Mouse (Mus musculus) hematopoietic stem cell, adult 5-6 weeks (primary cell): ENCODE results near the gene Gtpbp6. TPM values are rescaled to one million over a fixed set of nuclear protein-coding genes. Genes with fewer than 3 reads are reported as not detected.
A peak's percentile ranks its signal among the peaks of the same experiment; 100 is the strongest.
"Not testable (repeated sequence)": the region's sequence is repeated elsewhere in the genome, so short reads cannot be mapped to it uniquely, and the experiment has no call there.

ENCODE experiments used
- ATAC-seq, 2 experiments: fragments of 125-278 bp in 1 of 2; replicated peaks in 1 of 2; 2 replicates each; pipeline ENCODE4 v1.8.0; 2016 to 2017; ENCODE audit warnings: inconsistent platforms in 2 of 2, mild to moderate bottlenecking in 2 of 2, moderate number of reproducible peaks in 2 of 2, low read depth in 1 of 2, moderate TSS enrichment in 1 of 2; ENCODE audit not compliant: low FRiP score in 2 of 2, poor library complexity in 2 of 2, severe bottlenecking in 2 of 2, insufficient read depth in 1 of 2, low TSS enrichment in 1 of 2
- total RNA-seq: library from RNA; stranded (forward); fragments of 172-1452, 232-1000 nt; gene quantifications from 2 replicates; pipeline ENCODE4 v1.2.3, GENCODE M21; 2017

Gtpbp6 gene
- total RNA-seq, 1 experiment from 2014 or later: 21.9 TPM

DNA sequence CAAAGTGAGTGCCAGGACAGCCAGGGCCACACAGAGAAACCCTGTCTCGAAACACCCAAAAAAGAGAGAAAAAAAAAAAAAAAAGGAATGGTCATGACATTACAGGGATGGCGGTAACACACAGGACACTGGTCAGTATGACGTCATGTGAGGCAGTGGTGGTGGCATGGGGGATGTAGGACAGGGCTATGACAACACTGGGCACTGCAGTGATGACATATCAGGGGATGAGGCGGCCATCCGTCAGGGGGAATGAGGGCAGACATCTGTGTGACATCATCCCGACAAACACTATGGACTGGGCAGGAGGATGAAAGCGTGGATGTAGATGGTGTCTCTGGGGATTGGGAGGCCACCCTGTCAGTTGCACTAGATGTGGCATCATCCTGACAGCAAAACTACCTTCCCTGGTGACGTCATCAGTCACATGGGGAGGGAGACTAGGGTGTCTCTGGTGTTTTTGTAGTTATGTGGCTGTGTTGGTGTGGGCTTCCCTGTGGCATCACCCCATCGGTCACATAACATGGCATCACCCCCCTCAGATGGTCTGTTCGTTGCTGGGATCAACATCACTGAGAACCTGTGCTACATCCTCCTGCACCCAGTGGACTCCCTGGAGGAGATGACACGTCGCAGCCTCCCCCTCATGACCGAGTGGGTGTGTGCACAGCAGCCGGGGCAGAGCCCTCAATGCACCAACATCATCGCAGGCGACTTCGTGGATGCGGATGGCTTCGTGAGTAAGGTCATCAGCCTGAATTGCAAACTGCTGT is 5.0 kb downstream of the Gtpbp6 start:
- no peak for ATAC-seq

DNA sequence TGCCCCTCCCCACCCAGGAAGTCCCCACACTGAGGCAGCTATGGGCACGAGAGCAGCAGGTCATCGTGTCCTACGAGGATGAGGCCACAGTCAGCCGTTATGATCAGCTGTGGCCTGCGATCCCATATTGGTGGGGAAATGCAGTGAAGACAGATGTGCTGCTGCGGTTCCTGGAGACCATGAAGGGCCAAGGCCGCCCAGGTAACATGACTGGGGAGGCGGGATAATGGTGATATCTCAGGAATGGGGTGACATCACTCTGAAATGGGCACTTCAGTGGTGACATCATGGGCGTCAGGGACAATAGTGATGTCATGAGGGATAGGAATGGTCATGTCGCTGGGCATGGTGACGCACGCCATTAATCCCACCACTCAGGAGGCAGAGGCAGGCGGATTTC is 5.6 kb downstream of the Gtpbp6 start:
- no peak for ATAC-seq

DNA sequence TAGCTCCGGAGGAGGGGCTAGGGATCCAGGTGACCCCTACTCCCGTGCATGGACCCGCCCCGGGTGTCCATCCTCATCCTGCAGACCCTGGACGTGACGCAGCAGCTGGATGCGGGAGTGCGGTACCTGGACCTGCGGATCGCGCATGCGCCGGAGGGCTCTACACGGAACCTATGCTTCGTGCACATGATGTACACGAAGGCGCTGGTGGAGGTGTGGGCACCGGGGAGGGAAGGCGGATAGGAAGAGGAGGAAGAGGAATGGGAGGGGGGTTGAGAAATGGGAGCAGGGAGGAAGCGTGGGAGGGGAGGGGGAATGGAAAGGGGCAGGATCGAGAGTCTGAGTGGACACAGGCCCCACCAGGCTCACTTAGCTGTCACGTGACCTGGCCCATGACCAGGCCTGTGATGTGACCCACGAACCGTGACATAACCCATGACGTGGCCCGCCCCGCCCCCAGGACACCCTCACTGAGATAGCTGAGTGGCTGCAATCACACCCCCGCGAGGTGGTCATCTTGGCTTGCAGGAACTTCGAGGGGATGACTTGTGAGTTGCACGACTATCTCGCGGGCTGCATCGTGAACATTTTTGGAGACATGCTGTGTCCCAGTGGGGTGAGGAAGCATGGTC is 6.2 kb downstream of the Gtpbp6 start:
- peak in 1 of 2 experiments; percentile 8; a peak in 1 of 4 replicates for ATAC-seq

DNA sequence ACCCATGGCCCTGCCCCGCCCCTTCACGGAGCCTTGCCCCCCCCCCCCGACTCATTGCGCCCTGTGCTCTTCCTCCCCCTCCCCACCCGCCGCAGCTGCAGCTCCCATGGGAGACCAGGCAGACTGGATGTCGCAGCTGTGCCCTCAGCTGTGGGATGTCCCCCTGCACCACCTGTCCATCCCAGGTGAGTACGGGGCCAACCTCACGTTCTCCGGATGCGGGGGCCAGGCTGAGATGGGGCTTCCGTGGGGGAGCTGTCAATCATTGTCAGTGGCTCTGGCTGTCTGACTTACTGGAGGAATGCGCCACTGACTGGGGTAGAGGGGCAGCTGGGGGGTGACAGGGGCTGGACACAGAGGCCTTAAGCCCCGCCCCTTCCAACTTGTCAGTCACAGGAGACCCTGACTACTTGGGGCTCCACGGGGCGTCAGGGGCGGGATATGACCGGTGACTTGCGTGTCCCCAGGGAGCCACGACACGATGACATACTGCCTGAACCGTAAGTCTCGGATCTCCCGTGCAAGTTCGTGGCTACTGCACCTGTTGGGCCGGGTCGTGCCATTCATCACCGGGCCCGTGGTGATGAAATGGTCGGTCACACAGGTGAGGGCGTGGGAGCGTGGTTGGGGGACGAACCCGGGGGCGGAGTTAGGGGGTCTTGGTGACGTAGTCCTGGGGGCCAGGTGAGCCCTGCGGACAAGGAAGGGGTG is 6.9 kb downstream of the Gtpbp6 start:
- peak; percentile 25 to 51; a peak in 3 of 4 replicates for ATAC-seq

DNA sequence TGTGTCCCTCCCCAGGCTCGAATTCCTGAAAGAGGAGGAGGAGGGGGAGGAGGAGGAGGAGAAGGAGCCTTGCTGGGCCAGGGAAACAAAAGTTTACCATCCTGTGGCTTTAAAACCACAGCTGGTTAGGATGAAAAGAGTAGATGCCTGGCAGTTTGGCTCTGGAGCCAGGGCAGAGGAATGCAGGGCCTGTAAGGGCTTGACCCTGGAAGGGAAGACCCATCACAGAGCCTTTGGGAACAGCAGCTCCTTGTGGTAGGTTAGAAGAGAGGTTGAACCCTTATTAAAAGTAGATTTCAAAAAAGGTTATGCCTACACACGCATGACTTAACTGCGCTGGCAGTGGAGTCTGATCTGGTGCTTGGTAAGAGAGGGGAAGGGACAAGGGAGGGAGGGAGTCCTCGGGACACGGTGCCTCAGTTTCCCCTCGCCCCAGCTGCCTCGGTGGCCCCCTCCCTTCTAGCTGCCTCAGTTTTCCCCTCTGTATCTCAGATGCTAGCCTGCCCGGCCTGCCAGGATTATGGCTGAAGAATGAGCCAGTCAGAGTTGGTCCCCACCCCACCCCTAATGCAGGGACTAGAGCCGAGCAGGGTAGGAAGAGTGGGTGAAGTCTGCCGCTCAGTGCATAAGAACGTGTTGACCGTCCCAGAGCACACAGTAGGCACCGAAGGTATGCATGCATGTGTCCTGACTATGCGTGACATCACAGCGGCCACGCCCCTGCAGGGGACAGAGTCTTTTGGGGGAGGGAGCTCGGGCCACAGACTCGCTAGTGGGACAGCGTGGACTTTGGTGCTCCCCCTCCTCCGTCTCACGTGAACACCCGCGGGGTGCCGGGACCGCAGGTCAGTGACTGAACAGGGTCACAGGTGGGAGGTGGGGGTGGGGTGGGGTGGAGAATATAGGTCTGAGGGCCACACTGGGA is 8.1 kb downstream of the Gtpbp6 start, which contains the start of gene Plcxd1:
TSS of gene Plcxd1 (plus strand) at position 314 of the 925 bp plus-strand sequence.
- no peak for ATAC-seq

DNA sequence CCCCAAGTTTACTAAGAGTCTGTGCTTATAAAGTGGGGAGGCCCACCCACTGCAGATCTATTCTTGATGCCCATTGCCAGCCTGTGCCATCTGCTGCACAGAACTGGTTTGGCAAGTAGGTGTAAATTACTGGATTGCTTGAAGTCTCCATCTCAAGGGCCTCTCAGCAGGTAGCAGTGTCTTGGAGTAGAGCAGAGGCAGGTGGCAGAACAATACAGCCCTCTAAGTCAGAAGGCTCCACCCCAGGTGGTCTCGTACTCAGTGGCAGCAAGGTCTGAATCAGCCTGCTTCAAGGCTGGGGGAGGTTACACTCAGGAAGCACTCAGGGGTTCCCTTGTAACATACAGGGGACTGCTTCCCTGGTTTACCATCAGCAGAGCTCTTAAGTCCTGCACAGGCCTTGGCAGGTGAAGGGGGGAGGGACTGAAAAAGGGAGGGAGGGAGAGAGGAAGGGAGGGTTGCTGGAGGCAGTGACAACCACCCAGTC is 9.0 kb downstream of the Gtpbp6 start:
- no peak for ATAC-seq

DNA sequence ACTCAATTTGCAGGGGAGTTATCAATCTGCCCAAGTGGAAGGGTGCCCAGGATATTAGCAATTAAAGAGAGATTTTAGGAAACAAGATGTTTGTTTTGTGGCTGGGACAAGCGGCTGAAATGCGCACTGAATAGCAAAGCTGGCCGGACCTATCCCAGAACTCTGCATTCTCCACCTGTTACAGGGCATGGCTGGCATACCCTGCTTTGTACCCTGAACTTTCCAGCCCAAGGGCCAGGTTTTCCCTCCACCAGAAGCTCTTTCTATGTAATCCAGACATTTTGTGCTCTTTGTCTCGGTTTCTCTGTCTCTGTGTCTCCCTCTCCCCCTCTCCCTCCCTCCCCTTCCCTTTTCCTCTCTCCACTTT is 13.2 kb downstream of the Gtpbp6 start:
- ATAC-seq: peak; percentile 35 to 47

DNA sequence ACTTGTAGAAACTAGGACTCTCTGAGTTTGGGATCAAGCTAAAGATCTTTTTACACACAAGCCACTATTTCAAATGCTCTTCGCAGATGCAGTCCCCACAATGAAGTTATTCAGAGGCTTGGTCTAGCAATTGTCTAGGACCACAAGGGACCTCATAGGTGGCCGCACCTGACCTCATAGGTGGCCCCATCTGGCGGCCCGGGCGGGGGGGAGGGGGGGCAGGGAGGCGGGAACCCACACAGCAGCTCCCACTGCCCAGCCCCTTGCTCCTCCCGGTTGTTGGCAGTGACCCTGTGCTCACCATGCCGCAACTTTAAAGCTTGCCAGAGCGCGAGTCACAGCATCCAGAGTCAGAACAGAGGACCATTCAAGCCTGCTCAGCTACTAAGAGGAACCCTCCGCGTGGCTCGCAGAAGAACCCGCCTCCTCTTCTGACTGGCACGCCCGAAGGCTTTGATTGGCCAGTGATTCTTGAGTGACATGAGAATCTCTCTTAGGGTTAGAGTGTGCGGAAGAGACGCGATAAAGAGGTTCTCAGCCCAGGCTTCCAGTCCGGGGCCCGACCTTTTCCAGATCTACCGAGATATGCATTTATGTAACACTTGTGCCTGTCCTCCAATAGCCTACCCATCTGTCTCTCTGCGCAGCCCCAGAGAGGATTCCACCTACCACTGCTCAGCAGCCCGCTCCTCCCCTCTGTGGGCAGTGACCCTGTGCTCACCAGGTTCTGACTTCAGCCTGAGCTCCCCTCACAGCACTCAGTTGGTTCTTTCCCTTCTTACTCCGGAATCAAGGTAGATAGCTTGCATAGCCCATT is 13.8 kb downstream of the Gtpbp6 start, which contains the start of gene Gm35315:
TSS of gene Gm35315 (minus strand) at position 391 of the 817 bp plus-strand sequence.
- peak; percentile 99 for ATAC-seq

DNA sequence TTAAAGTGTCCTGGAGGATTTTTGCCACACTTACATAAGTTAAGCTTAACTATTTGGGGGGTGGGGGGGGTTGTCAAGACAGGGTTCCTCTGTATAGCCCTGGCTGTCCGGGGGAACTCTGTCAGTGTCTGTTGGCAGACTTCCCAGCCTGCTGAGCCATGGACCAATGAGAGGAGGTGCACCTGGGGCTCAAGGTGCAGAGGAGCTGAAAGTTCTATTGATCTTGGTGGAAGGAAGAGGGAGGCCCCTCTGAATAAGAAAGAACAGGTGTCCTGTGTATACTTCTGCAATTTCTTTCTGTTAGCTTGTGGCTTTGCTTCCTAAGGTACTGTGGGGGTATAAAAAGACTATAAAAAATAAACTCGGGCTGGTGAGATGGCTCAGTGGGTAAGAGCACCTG is 16.5 kb downstream of the Gtpbp6 start:
- ATAC-seq: no peak

DNA sequence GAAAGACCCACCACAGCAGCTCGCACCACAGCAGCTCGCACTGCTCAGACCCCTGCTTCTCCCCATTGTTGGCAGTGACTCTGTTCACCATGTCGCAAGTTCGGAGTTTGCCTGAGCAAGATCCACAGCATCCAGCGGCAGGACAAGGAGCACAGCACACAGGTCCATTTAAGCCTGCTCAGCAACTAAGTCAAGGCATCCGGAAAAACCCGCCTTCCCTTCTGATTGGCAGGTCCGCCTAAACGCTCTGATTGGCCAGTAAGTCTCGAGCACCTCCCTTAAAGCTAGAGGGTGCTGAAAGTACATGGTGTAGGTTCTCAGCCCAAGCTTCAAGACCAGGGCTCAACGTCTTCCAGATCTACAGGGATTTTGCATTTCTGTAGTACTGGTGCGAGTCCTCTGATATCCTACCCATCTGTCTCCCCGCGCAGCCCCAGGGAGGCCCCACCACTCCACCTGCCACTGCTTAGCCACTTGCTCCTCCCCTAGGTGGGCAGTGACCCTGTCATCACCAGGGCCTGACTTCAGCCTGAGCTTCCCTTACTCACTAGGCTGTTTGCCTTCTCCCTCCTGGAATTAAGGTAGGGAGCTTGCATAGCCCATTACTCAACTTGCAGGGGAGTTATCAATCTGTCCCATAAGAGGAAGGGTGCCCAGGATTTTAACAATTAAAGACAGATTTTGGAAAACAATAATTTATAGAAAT is 21.7 kb downstream of the Gtpbp6 start:
- ATAC-seq: no peak

DNA sequence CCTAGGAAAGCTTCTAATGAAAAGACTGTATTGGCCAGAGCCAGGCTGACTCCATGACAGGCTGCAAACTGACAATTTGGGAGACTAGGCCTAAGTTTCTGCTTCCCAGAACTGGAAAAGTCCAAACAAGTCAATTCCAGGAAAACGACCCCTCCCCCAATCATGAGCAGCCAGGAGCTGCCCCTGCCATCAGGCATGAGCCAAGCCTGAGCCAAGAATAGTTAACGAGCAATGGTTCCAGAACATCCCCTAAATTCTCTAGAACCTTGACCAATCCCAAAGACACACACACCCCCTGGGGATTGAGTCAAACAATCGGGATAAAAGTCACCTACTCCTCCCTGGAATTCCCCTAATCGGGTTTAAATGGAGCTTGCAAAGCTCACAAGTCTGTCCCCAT is 25.0 kb downstream of the Gtpbp6 start:
- ATAC-seq: no peak

DNA sequence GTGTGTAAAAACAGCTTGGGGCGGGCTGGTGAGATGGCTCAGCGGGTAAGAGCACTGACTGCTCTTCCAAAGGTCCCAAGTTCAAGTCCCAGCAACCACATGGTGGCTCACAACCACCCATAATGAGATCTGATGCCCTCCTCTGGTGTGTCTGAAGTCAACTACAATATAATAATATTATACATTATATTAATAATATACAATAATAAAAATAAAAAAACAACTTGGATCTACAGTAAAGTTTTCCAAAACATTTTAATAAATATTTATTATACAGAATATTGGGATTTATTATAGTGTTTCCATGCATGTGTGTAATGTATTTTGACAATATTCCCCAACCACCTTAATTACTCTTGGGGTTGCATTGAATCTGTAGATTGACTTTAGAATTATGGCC is 35.6 kb downstream of the Gtpbp6 start, which contains the start of gene Gm17655:
TSS of gene Gm17655 (minus strand) at position 101 of the 400 bp plus-strand sequence.
- ATAC-seq: not testable (repeated sequence)

DNA sequence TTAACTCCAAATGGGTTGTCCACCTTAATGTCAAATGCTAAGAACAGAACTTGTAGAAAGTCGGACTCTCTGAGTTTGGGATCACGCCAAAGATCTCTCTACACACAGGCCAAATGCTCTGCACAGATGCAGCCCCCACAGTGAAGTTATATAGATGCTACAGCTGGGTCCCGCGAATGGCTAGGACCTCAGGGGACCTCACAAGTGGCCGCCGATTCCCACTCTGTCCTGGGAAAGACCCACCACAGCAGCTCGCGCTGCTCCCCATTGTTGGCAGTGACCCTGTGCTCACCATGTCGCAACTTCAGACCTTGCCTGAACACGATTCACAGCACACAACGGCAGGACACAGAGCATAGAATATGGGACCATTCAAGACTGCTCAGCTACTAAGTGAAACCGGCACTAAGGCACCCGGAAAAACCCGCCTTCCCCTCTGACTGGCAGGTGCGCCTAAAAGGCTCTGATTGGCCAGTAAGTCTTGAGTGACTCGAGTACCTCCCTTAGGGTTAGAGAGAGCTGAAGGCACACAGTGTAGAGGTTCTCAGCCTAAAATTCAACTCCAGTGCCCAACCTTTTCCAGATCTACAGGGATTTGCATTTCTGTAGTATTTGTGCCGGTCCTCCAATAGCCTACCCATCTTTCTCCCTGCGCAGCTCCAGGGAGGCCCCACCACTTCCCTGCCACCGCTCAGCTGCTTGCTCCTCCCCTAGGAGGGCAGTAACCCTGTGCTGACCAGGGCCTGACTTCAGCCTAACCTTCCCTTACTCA is 50.2 kb downstream of the Gtpbp6 start:
- peak; percentile 100 for ATAC-seq
